8 mouse cellular contexts compared by ENCODE assay signal in genomic region chr9:30438505-30438904, GRCm38 (mm10). TPM values are rescaled to one million over a fixed set of nuclear protein-coding genes. Genes with fewer than 3 reads are reported as not detected.
DNase-seq lines count a peak whose midpoint lies in the region; ATAC-seq and TF ChIP-seq lines count a peak whose summit lies in the region.

No protein-coding gene starts in this region.

- DNase-seq in liver, adult 2 months (ENCODE audit: extremely low read depth, low read depth, low spot score): peak; percentile 20
- DNase-seq in brain, adult 2 months (ENCODE audit: low read depth, low spot score): peak; percentile 69
- peak; percentile 42 to 43 for DNase-seq in left cerebral cortex, postnatal 10 days (ENCODE audit: extremely low spot score in 1 of 2, low spot score in 2 of 2)
- peak; percentile 67 to 71 for DNase-seq in right cerebral cortex, postnatal 10 days (ENCODE audit: low spot score in 2 of 2)
- no peak for DNase-seq in gastrocnemius, postnatal 25 days

- H3K4me1 ChIP-seq in forebrain, embryonic 16.5 days (replicated peaks; ENCODE audit: control insufficient read depth, insufficient read depth, low read length): no peaks in the 10 kb centered on the region
- no peaks in the 10 kb centered on the region for H3K4me1 ChIP-seq in forebrain, embryonic 12.5 days
- no peaks in the 10 kb centered on the region for H3K4me1 ChIP-seq in liver, adult 2 months (ENCODE audit: control insufficient read depth, insufficient read depth, low read length)
- no peaks in the 10 kb centered on the region for H3K4me1 ChIP-seq in liver, embryonic 12.5 days

- H3K4me3 ChIP-seq in forebrain, embryonic 16.5 days (replicated peaks; ENCODE audit: low read length): no peak overlapping the region
- H3K4me3 ChIP-seq in forebrain, embryonic 12.5 days (replicated peaks): no peak overlapping the region
- H3K4me3 ChIP-seq in liver, adult 2 months (ENCODE audit: insufficient read depth, low read depth, low read length): no peak overlapping the region
- no peak overlapping the region for H3K4me3 ChIP-seq in liver, embryonic 12.5 days

- 0 out of 2 replicates have a peak, but pooled peaks have one; percentile 43 for ATAC-seq in forebrain, embryonic 16.5 days
- ATAC-seq in forebrain, embryonic 12.5 days (ENCODE audit: low FRiP score): no peak
- ATAC-seq in liver, embryonic 12.5 days: no peak

- no peak for TF ChIP-seq POLR2A in liver, adult 2 months (IDR thresholded peaks at IDR 0.05; ENCODE audit: extremely low read depth, insufficient read depth, low read length)

- H3K4me2 ChIP-seq in forebrain, embryonic 16.5 days (ENCODE audit: low read length): no peak overlapping the region
- no peak overlapping the region for H3K4me2 ChIP-seq in forebrain, embryonic 12.5 days
- H3K4me2 ChIP-seq in liver, embryonic 12.5 days: no peak overlapping the region

- intact Hi-C loops in left cerebral cortex, postnatal 10 days (cut with DNase I): no loop called here

- H3K9me3 ChIP-seq in forebrain, embryonic 16.5 days (ENCODE audit: control insufficient read depth, low read length): no peaks in the 10 kb centered on the region
- H3K9me3 ChIP-seq in forebrain, embryonic 12.5 days: no peaks in the 10 kb centered on the region
- H3K9me3 ChIP-seq in liver, embryonic 12.5 days (replicated peaks): no peaks in the 10 kb centered on the region

- 52% methylated on average over 3 of the region's 3 CpGs for WGBS in forebrain, embryonic 16.5 days
- 63% methylated on average over 3 of the region's 3 CpGs for WGBS in forebrain, embryonic 12.5 days
- WGBS in liver, adult 2 months: 63% methylated on average over 3 of the region's 3 CpGs
- WGBS in liver, embryonic 12.5 days (ENCODE audit: insufficient replicate concordance): 57% methylated on average over 3 of the region's 3 CpGs

- no peaks in the 10 kb centered on the region for H3K79me2 ChIP-seq in liver, adult 2 months (ENCODE audit: control insufficient read depth, insufficient read depth, low read length)

- H3K9ac ChIP-seq in forebrain, embryonic 16.5 days (replicated peaks; ENCODE audit: low read depth, low read length): no peak overlapping the region
- no peak overlapping the region for H3K9ac ChIP-seq in forebrain, embryonic 12.5 days
- H3K9ac ChIP-seq in liver, adult 2 months (ENCODE audit: low read depth, low read length): no peak overlapping the region
- no peak overlapping the region for H3K9ac ChIP-seq in liver, embryonic 12.5 days

- H3K27me3 ChIP-seq in forebrain, embryonic 16.5 days (replicated peaks; ENCODE audit: control insufficient read depth, insufficient read depth, low read length): no peaks in the 10 kb centered on the region
- no peaks in the 10 kb centered on the region for H3K27me3 ChIP-seq in forebrain, embryonic 12.5 days
- H3K27me3 ChIP-seq in liver, adult 2 months (ENCODE audit: control insufficient read depth, insufficient read depth, low read length): no peaks in the 10 kb centered on the region
- no peaks in the 10 kb centered on the region for H3K27me3 ChIP-seq in liver, embryonic 12.5 days (replicated peaks)

- H3K27ac ChIP-seq in forebrain, embryonic 16.5 days (ENCODE audit: low read length): no peak overlapping the region
- H3K27ac ChIP-seq in forebrain, embryonic 12.5 days: no peak overlapping the region
- H3K27ac ChIP-seq in liver, adult 2 months (replicated peaks; ENCODE audit: insufficient read depth, low read depth, low read length): no peak overlapping the region
- H3K27ac ChIP-seq in liver, embryonic 12.5 days: no peak overlapping the region

- H3K36me3 ChIP-seq in forebrain, embryonic 16.5 days (ENCODE audit: control insufficient read depth, insufficient read depth): peaks cover 25% of the 10 kb centered on the region
- H3K36me3 ChIP-seq in forebrain, embryonic 12.5 days (replicated peaks): peaks cover 80% of the 10 kb centered on the region
- peaks cover 67% of the 10 kb centered on the region for H3K36me3 ChIP-seq in liver, adult 2 months (ENCODE audit: control insufficient read depth, insufficient read depth, low read length)
- peaks cover 91% of the 10 kb centered on the region for H3K36me3 ChIP-seq in liver, embryonic 12.5 days

- TF ChIP-seq CTCF in liver, adult 2 months (IDR thresholded peaks at IDR 0.05; ENCODE audit: low read depth, low read length): peak; percentile 51; the same call in 1 of the 2 replicates

RNA-seq across cellular contexts. Expression of gene Snx19, which starts 11.6 kb away (rescaled TPM):
- polyA plus RNA-seq in forebrain, embryonic 16.5 days (2015; fragmentation: Nextera tagmentation; extraction: Ambion mirVana): 19.3 and 22.1 TPM in 2 replicates
- 25.7 and 29.0 TPM in 2 replicates for polyA plus RNA-seq in forebrain, embryonic 12.5 days (2016; fragmentation: Nextera tagmentation; extraction: Ambion mirVana)
- 8.2 and 9.3 TPM in 2 replicates for total RNA-seq in liver, adult 2 months (2014; rRNA removed)
- polyA plus RNA-seq in liver, adult 2 months (2012; rRNA removed): 7.7 and 8.1 TPM in 2 replicates
- polyA plus RNA-seq in liver, embryonic 12.5 days (2016; fragmentation: Nextera tagmentation; extraction: Ambion mirVana): 8.4 and 9.0 TPM in 2 replicates
- 10 to 100 TPM; 36.9 to 37.5 TPM for total RNA-seq in left cerebral cortex, postnatal 10 days (2021)
- total RNA-seq in gastrocnemius, postnatal 25 days (2021): 10 to 100 TPM; 19.7 to 20.5 TPM
